Mouse (Mus musculus): Measurements from ENCODE around the gene R3hdm2.

DNA sequence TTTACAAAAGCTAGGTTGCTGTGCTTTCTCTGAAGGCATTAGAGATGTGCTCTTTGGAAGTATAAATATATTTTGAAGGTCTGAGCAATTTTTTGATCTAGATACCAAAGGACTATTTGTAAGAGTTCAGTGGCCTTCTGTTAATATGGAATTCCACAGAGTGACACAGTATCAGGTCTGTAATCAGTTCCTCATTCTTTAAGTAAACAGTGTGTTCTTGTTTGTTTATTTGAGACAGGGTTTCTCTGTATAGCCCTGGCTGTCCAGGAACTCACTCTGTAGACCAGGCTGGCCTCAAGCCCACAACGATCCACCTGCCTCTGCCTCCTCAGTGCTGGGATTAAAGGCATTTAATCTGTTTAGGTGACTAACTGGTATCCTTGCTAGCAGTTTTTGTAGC is 33.5 kb downstream of the R3hdm2 start:
- TF ChIP-seq CTCF (conservative IDR thresholded peaks at IDR 0.05; ENCODE audit: low read length) (no peak), POU5F1 (IDR thresholded peaks at IDR 0.05; ENCODE audit: borderline replicate concordance, low read length) (no peak), NANOG (IDR thresholded peaks at IDR 0.05; ENCODE audit: borderline replicate concordance, low read length) (no peak)
